Mouse (Mus musculus) hindbrain, embryonic 16.5 days (tissue): ENCODE measurements around the gene Gm21885. TPM values are rescaled to one million over a fixed set of nuclear protein-coding genes. Genes with fewer than 3 reads are reported as not detected.
"Not testable (repeated sequence)": the region's sequence is repeated elsewhere in the genome, so short reads cannot be mapped to it uniquely, and the experiment has no call there.

Source experiments
- ATAC-seq: fragments of 200-750 bp; cut with Nextera tagmentation; 2 replicates; pipeline ENCODE4 v1.8.0; 2017; ENCODE audit warnings: moderate TSS enrichment, moderate library complexity
- H3K27ac ChIP-seq: fragments of 300-500 bp; sonication (generic); 2 replicates; pipeline ENCODE4 v1.5.1; 2014; ENCODE audit warnings: low read depth, mild to moderate bottlenecking, control low read depth, low read length, moderate library complexity
- H3K27me3 ChIP-seq: fragments of 300-500 bp; sonication (generic); replicated peaks from 2 replicates; pipeline ENCODE4 v1.6.1; 2014; ENCODE audit warnings: low read length; ENCODE audit not compliant: control insufficient read depth, insufficient read depth
- H3K36me3 ChIP-seq: fragments of 300-500 bp; sonication (generic); 2 replicates; pipeline ENCODE4 v1.6.1; 2014; ENCODE audit warnings: mild to moderate bottlenecking, low read length, moderate library complexity, mixed read lengths; ENCODE audit not compliant: control insufficient read depth, insufficient read depth
- H3K4me1 ChIP-seq: fragments of 300-500 bp; sonication (generic); 2 replicates; pipeline ENCODE4 v1.6.1; 2014; ENCODE audit warnings: low read depth, low read length; ENCODE audit not compliant: control insufficient read depth, insufficient read depth
- H3K4me2 ChIP-seq: fragments of 300-500 bp; sonication (generic); 2 replicates; pipeline ENCODE4 v1.6.1; 2014; ENCODE audit warnings: mild to moderate bottlenecking, low read length, control low read depth, moderate library complexity
- H3K4me3 ChIP-seq: fragments of 300-500 bp; sonication (generic); 2 replicates; pipeline ENCODE4 v1.5.1; 2014; ENCODE audit warnings: mild to moderate bottlenecking, low read length, control low read depth, moderate library complexity
- H3K9ac ChIP-seq: fragments of 300-500 bp; sonication (generic); 2 replicates; pipeline ENCODE4 v1.6.1; 2014; ENCODE audit warnings: low read depth, mild to moderate bottlenecking, control low read depth, low read length, moderate library complexity
- H3K9me3 ChIP-seq: fragments of 300-500 bp; sonication (generic); 2 replicates; pipeline ENCODE4 v1.6.1; 2014; ENCODE audit warnings: mild to moderate bottlenecking, low read length, moderate library complexity; ENCODE audit not compliant: control insufficient read depth
- WGBS: fragments of 180-500 bp; shearing (Covaris S2); extraction: QIAGEN DNeasy Blood & Tissue Kit; methylation state at CpG from one replicate; pipeline ENCODE4 v1.1.7; 2014; 5-methylcytosine and 5-hydroxymethylcytosine counted together
- polyA plus RNA-seq: library from polyadenylated mRNA; unstranded; fragments of >200 nt; fragmentation: Nextera tagmentation; extraction: Ambion mirVana; gene quantifications from 2 replicates; pipeline ENCODE4 v1.2.1, GENCODE M21; 2015

Gm21885 gene
- polyA plus RNA-seq, 1 experiment from 2014 or later: not detected

GRCm38 (mm10) chr11:94261585-94262370, 19.9 kb upstream of the Gm21885 start:
- H3K27ac ChIP-seq: no peak overlapping the region
- H3K36me3 ChIP-seq: no peaks in the 10 kb centered on the region
- H3K9me3 ChIP-seq: no peaks in the 10 kb centered on the region
- WGBS: 67% methylated on average over 6 of the region's 6 CpGs
- H3K4me3 ChIP-seq: no peak overlapping the region
- no peak overlapping the region for H3K4me2 ChIP-seq
- peaks cover 2% of the 10 kb centered on the region; the same call in 1 of the 2 replicates for H3K4me1 ChIP-seq
- no peak for ATAC-seq
- no peaks in the 10 kb centered on the region for H3K27me3 ChIP-seq
- no peak overlapping the region for H3K9ac ChIP-seq

- Histone ChIP-seq H3K27ac (peak overlapping the region; percentile 40; the same call in 1 of the 2 replicates), H3K4me3 (peak overlapping the region; percentile 23), H3K9me3 (no peaks in the 10 kb centered on the region), H3K4me2 (peak overlapping the region; percentile 47), H3K9ac (peak overlapping the region; percentile 6), H3K36me3 (no peaks in the 10 kb centered on the region), H3K4me1 (peaks cover 2% of the 10 kb centered on the region; the same call in 1 of the 2 replicates), H3K27me3 (no peaks in the 10 kb centered on the region)
- ATAC-seq: peak; percentile 62
- WGBS: 1% methylated on average over 18 of the region's 18 CpGs
Observed at GRCm38 (mm10) chr11:94265134-94265785, 16.4 kb upstream of the Gm21885 start.

- H3K4me3 ChIP-seq, H3K9me3 ChIP-seq, H3K9ac ChIP-seq, H3K4me1 ChIP-seq, H3K36me3 ChIP-seq, H3K4me2 ChIP-seq, ATAC-seq, H3K27me3 ChIP-seq, H3K27ac ChIP-seq: not testable (repeated sequence)
- WGBS: 84% methylated on average over 3 of the region's 3 CpGs
Observed at GRCm38 (mm10) chr11:94266155-94266554, 15.5 kb upstream of the Gm21885 start.

- Histone ChIP-seq H3K4me3 (no peak overlapping the region), H3K27ac (no peak overlapping the region), H3K36me3 (no peaks in the 10 kb centered on the region), H3K4me2 (no peak overlapping the region), H3K4me1 (peaks cover 2% of the 10 kb centered on the region; the same call in 1 of the 2 replicates), H3K27me3 (no peaks in the 10 kb centered on the region), H3K9ac (no peak overlapping the region), H3K9me3 (no peaks in the 10 kb centered on the region)
- no peak for ATAC-seq
Observed at GRCm38 (mm10) chr11:94268761-94269160, 12.9 kb upstream of the Gm21885 start.

- Histone ChIP-seq H3K4me1 (peaks cover 2% of the 10 kb centered on the region; the same call in 1 of the 2 replicates), H3K9ac (no peak overlapping the region), H3K4me2 (no peak overlapping the region), H3K9me3 (no peaks in the 10 kb centered on the region), H3K4me3 (no peak overlapping the region), H3K27ac (no peak overlapping the region), H3K27me3 (no peaks in the 10 kb centered on the region), H3K36me3 (no peaks in the 10 kb centered on the region)
- no peak for ATAC-seq
- 91% methylated on average over 7 of the region's 7 CpGs for WGBS
Observed at GRCm38 (mm10) chr11:94269906-94270305, 11.8 kb upstream of the Gm21885 start.

GRCm38 (mm10) chr11:94271015-94271414, 10.7 kb upstream of the Gm21885 start:
- H3K36me3 ChIP-seq: no peaks in the 10 kb centered on the region
- no peaks in the 10 kb centered on the region for H3K27me3 ChIP-seq
- no peak for ATAC-seq
- H3K9ac ChIP-seq: no peak overlapping the region
- H3K9me3 ChIP-seq: no peaks in the 10 kb centered on the region
- H3K27ac ChIP-seq: no peak overlapping the region
- no peak overlapping the region for H3K4me2 ChIP-seq
- H3K4me3 ChIP-seq: no peak overlapping the region
- WGBS: 87% methylated on average over 2 of the region's 2 CpGs
- no peaks in the 10 kb centered on the region for H3K4me1 ChIP-seq

- no peak overlapping the region for H3K9ac ChIP-seq
- no peak overlapping the region for H3K4me2 ChIP-seq
- H3K9me3 ChIP-seq: no peaks in the 10 kb centered on the region
- 88% methylated on average over 21 of the region's 21 CpGs for WGBS
- no peak for ATAC-seq
- no peak overlapping the region for H3K27ac ChIP-seq
- H3K27me3 ChIP-seq: no peaks in the 10 kb centered on the region
- no peaks in the 10 kb centered on the region for H3K36me3 ChIP-seq
- peaks cover 9% of the 10 kb centered on the region for H3K4me1 ChIP-seq
- no peak overlapping the region for H3K4me3 ChIP-seq
Observed at GRCm38 (mm10) chr11:94272960-94273927, 8.4 kb upstream of the Gm21885 start.

- H3K4me2 ChIP-seq: no peak overlapping the region
- WGBS: 91% methylated on average over 10 of the region's 10 CpGs
- no peak for ATAC-seq
Observed at GRCm38 (mm10) chr11:94274206-94274867, 7.3 kb upstream of the Gm21885 start.

More at GRCm38 (mm10) chr11:94274206-94274867, 7.3 kb upstream of the Gm21885 start:
- Histone ChIP-seq H3K9ac (no peak overlapping the region), H3K27ac (no peak overlapping the region), H3K36me3 (no peaks in the 10 kb centered on the region), H3K4me1 (peaks cover 9% of the 10 kb centered on the region), H3K9me3 (no peaks in the 10 kb centered on the region), H3K4me3 (no peak overlapping the region), H3K27me3 (no peaks in the 10 kb centered on the region)
